Mouse (Mus musculus) T-helper 1 cell (primary cell): ENCODE measurements around the gene Kdelr3.

Source experiments
- in situ Hi-C: fragments of 300-600 bp; cut with MboI, MseI; formaldehyde crosslinking; loops from one replicate; pipeline ENCODE4 v1.15.1; 2025; ENCODE audit warnings: high pct_unique_total_duplicates

Kdelr3 gene

DNA sequence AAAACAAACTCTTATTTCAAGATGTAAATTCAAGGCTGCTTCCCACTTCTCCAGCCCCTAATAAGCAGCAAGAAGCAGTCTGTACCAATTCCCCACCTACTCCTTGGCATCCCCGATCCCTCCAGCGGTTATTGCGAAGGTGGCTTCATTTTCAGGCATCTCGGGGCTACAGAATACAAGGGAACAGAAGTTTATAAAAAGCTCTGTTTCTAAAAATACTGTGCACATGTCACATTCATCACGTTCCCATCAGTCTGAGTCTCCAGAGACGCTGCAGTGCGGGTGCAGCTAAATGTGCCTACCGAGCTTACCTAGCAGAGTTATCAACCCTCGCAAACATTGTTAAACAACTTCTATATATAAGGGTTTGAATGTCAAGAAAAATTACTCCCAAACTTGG, 46.2 kb downstream of the Kdelr3 start:
- in situ Hi-C loops = no loop called here

DNA sequence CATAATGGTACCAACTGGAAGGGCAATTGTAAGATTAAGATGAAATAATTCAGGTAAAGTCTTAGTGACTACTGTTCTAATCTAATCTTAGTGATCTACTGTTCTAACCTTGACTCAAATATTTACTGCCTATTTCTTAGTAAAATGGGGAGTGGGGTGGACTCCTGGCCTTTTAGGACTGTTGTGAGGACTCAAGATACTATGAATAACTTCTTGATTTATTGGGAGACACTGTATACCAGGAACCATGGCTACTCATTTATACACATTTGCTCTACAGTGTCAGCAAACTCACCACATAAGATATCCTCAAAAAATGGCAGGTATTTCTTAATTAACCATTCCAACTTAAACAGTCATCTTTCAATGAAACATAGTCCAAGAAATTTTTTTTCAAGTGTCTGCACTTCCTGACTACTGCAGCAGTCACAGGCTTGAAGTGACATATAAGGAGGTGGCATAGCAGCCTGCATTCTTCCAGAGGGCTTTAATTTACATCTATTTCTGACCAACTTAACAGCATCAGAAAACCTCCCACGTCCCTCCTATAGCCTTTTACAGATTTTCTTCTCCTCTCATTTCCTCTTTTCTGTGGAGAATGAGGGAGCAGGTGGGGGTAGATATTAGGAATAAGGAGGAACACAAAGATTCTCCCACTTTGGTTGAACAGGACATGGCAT, 59.5 kb downstream of the Kdelr3 start:
- in situ Hi-C loops = no loop called here

DNA sequence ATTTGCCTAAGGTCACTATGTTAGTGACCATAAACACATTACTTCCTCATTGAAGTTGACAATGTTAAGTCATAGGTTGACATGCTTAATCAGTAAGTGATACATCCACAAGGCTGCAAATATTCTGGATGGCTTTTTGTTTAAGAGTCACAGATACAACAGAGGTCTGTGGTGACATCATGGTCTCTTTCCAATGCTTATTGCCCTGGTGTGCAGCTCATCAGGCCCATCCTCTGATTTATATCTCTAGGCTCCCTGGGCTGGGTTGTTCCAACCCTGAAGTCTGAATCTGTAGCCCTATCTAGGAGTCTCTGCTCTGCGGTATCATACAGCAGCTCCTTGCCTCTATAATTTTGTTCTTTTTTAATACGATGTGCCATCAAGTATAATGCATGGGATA, 60.7 kb downstream of the Kdelr3 start:
- in situ Hi-C loops = no loop called here
